Mouse (Mus musculus) urinary bladder, postnatal 14 days (tissue): ENCODE data around the gene Mdga2.

Experiments
- DNase-seq: peaks from one replicate; pipeline ENCODE4 v3.0.0; 2021; ENCODE audit warnings: low spot score

Gene Mdga2

DNA sequence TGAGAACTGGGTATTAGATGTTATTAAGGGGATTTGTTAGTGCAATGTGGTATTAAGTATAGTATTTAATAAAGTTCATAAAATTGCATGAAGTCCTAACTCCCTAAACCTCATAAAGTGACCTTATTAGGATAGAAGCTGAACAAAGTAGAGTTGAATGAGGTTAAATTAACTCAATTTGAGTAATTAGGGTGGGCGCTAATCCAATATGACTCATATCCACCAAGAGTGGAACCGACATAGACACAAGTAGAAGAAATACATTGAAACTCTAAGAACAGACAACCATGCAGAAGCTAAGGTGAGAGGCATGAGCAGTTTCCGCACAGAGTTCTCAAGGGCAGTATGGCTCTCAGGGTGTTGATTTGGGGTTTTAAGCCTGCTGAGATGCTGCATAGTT is 165.7 kb downstream of the Mdga2 start:
- no peak for DNase-seq

DNA sequence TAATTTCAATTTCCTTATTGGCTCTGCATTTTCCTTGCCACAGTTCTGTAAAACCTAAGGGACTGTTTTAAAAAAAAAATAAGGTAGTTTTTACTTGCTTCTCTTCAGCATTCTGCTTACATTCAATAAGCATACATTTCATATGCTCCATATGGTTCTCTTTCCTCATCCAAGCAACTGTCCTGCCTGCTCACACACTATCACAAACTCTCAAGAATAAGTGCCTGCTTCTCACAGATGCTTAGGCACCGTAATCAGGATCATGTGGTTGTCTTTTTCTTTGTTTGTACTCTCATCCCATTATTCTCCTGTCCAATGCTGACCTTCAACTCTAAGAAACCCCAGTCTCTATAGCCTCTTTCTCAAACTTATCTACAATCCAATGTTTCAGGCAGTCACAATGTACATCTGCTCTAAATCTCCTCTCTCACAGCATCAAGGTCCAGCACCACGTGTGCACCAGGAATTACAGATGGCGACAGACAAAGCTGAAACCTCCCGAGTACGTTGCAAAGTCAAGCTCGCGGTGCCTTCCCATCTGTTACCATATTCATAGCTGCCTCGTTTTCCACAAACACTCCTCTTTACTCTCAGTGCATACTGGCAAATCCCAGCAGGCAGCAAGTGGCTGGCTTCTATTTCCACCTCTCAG is 177.1 kb downstream of the Mdga2 start:
- no peak for DNase-seq

DNA sequence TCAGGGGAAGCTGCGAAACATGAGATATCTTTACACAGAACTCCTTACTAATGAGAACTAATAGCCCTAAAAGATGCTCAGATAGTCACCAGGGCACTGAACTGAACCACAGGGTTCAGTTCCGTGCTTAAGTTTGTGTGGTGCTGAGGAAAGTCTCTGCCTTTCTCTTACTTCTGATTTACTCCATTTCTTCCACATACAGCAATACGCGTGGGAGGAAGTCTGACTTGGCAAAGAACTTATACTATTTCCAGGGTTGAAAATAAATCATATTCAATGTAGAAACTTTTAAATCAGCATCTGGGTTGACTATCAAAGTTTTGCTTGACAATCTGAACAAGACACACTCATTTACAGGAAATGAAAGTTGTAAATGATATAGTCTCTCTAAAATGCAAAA is 180.5 kb downstream of the Mdga2 start:
- DNase-seq = no peak

GRCm38 (mm10) chr12:67035509-67036261 is 186.7 kb downstream of the Mdga2 start:
- DNase-seq = no peak

DNA sequence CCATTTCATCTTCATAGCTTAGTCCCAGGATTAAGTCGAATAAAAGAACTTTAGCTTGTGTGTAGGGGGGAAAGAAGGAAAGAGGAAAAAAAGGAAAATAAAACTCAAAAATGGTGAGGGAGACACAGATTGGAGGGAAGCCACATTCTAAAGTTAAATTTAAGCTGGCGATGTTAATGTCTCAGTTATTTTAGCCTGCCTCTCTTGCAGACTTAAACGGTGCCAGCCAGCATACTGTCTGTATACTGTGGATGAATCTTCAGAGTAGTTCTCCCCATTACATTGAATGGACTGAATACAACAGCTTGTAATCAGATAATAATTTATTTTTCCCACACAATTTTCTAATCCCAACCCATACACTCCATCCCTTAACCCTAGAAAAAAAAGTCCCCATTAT is 205.2 kb downstream of the Mdga2 start:
- no peak for DNase-seq

DNA sequence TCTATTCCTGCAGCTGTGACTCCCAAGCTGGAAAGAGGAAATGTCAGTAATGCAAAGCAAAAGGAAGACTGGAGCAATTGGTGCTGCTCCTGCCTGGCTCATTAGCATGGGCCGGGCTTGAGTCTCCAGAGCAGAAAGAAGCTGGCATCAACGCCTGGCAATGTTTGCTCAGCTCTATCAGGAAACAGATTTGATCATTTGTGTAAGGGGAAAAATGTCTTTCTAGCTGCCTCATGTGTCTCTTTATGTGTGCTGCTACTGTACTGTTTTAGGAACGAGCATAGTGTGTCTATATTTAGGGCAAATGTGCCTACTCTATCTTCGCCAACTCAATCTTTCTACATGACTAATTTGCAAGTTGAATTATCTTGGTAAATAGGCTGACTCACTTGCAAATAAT is 211.0 kb downstream of the Mdga2 start:
- no peak for DNase-seq

- DNase-seq = no peak
Measured at GRCm38 (mm10) chr12:67010318-67010717, 212.0 kb downstream of the Mdga2 start.

- no peak for DNase-seq
Measured at GRCm38 (mm10) chr12:67009191-67009590, 213.2 kb downstream of the Mdga2 start.

DNA sequence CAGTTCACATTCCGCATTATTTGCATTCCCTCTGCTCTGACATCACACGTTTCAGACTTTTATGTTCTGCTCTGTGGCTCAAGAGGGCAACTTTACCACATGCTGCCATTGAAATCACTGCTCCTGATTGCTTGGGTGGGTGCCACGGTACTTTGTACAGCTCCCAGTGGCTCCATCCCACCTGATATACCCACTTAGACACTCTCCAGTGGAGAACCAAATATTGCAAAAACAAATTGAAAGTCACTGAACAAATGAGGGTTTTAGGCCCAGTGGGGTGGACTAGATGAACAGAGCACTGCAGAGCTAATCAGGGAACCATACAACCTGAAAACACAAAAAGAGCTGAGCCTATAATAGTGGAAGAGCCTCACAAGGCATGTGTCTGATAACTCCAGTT is 268.2 kb downstream of the Mdga2 start:
- no peak for DNase-seq

DNA sequence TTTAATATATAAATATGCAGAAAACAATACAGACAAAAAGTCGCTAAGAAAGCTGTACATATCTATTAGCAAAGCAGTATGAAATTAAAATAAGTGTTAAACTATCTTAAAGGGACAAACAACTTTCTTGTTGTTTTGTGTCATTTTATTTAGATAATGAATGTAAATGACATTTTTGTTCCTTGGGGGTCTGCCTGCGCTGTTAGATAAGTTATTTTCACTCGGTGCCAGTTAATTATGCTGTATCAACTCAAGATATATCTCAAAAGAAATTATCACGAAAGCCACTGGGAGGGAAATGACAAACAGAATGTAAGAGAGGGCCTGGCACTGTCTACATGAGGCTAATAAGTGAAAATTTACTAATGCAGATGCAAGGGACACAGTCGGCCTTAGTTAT is 306.6 kb downstream of the Mdga2 start:
- DNase-seq = no peak

- no peak for DNase-seq
Measured at GRCm38 (mm10) chr12:66899366-66899765, 323.0 kb downstream of the Mdga2 start.

DNA sequence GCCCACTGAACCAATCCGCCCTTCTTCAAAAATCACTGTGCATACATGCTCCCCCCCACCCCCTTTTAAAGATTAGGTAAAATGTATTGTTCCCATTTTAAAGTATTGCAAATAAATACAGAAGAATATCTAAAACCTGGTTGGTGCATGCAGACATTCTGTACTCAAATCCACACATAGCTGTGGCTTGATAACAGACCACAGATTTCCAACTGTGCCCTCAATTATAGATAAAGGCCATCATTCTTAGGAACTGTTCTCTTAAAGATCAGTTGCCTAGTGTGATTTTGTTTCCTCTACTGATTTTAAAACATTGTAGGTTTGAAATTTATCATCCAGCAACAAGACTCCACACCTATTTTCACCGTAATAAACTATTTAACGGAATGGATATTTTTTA is 325.6 kb downstream of the Mdga2 start:
- DNase-seq = no peak

DNA sequence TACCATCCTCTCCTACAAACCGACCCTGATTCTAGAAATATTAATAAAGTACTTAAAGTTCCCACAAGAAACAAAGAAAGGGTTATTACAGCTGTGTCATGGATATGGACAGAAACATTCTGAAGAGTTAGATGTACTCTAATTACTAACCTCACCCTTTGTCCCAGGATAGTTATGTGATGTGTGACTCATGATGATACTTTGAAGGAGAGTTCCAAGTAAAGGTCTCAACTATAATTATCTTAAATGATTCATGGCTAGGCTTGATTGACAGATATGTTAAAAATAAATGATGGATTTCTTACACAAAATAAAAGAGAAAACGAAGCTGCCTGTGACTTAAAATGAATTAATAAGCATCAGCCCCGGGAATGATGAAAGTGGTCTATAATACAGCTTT is 332.1 kb downstream of the Mdga2 start:
- DNase-seq = no peak

GRCm38 (mm10) chr12:66889276-66889675 is 333.1 kb downstream of the Mdga2 start:
- no peak for DNase-seq

DNA sequence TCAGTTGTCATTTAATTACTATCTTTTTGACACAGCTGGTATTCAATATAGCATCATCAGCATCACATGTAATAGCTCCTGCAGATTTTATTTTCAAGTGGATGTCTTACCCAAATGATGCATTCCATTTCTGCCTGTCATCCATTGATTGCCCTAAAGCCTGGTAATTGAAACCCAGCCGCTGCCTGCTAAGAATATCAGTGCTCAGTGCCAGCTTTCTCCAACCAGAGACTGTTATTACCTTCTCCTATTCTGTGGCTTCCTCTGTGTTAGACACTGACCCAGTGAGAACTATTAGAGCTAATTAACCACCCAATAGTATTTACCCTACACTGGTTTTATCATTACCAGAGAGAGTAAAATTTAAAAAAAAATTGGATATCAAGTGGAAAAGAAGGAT is 333.7 kb downstream of the Mdga2 start:
- DNase-seq = no peak

GRCm38 (mm10) chr12:66866199-66866598 is 356.1 kb downstream of the Mdga2 start:
- no peak for DNase-seq

DNA sequence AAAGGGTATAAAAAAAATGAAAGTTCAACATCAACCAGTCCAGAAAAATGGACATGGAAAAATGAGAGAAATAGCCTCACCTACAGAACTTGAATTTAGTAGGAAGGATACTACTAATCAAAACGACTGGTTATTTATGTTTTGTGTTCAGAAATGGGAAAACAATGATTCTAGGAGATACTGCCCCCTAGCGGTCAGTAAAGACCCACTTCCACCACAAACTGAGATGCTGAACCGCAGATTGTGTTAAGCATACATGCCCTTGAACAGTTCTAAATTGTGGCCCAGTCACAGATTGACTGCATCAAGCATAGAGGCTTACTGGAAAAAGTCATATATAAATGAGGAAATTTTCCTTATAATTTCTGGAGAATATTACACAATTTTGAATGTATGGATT is 369.2 kb downstream of the Mdga2 start:
- no peak for DNase-seq

DNA sequence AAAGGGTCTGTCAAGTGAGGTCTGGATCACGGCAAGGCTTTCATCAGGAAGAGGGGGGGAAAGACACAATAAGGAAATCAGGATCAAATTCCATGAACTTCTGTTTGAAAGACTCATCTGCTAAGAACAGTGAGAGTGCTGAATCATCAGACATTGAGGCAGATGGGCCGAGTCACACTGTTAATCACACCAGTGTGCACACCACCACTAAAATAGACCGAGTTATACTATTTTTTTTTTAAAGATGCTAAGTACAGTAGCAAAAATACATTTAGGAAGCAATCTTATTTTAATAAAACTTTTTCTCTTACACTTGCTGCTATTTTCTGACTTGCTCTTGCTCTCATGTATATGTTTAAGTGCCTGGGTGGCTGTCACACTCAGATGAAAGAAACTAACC is 382.0 kb downstream of the Mdga2 start:
- DNase-seq = no peak

DNA sequence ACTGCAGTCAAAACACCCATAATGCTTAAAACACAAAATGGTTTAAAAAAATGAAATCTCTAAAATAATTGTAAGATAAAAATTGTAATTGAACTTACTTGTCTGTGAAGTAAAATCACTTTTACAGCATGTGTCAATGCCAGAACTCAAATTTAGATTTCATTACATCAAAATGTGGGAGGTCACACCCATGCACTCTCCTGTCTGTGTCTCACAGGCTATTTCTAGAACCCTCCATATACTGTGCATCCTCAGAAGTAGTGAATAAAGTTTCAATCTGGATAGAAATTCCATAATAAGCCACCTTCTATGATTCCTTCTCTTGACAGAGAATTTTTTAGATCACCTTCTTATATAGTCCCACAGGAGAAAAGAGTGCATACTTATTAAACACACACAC is 466.7 kb downstream of the Mdga2 start:
- no peak for DNase-seq

DNA sequence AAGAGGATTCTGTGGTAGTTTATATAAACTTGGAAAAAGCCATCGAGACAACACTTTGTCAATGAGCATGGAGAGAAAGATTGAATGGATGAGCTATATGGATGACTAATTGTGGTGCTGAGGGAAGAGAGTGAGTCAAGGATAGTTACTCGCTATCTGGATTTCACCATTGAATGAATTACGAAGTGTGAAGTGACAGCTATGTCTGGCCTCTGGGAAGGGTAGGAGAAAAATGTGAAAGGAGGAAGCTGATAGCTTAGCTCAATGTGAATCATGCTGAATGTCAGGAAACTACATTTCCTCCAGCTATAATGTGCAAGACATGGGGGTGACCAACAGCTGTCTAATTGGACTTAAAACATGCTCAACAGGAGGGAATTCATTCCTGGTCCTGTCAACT is 487.8 kb downstream of the Mdga2 start:
- DNase-seq = no peak

DNA sequence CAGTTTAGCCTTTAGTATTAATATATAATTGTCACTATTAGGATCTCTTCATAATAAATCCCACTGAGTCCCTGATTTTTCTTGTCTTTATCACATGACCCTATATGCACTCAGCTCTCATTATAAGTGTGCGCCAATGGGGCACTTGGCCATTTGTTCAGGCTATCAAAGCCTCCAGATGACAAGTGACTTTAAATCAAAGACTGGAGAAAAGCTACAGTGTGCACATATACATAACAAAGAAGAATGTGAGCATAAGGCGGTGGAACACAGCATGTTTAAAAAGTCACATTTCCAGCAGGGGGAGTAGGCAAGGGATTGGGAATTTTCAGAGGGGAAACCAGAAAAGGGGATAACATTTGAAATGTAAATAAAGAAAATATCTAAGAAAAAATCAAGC is 497.9 kb downstream of the Mdga2 start:
- no peak for DNase-seq

- no peak for DNase-seq
Measured at GRCm38 (mm10) chr12:66708334-66708733, 514.0 kb downstream of the Mdga2 start.

- DNase-seq = no peak
Measured at GRCm38 (mm10) chr12:66707431-66707830, 514.9 kb downstream of the Mdga2 start.

DNA sequence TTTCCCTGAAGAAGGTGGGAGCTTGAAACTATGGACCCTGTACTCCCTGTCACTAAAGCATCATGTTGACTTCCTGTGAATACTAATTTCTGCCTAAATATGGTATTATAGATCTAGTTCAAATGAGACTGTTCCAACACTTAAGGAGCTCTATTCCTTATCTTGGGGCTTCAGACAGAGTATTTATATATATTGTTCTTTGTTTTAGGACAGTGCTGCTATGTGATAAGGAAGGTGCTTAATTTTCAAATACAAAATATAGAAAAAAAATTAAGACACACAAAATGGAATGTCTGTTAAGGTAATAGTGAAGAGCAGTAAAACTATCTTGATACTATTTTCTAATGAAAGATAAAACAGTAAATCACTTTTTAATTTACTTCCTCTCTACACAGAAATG is 517.3 kb downstream of the Mdga2 start:
- no peak for DNase-seq
